Mouse (Mus musculus) layer of hippocampus, adult 8-10 months (tissue): ENCODE data around the gene Gm3147. TPM values are rescaled to one million over a fixed set of nuclear protein-coding genes. Genes with fewer than 3 reads are reported as not detected.
"Not testable (repeated sequence)": the region's sequence is repeated elsewhere in the genome, so short reads cannot be mapped to it uniquely, and the experiment has no call there.

ENCODE experiments used
- DNase-seq, 2 experiments: peaks; one replicate each; pipeline ENCODE4 v3.0.0; 2022; ENCODE audit warnings: low spot score in 2 of 2
- total RNA-seq, 4 experiments: library from RNA; stranded (reverse); gene quantifications; 2 replicates each; pipeline ENCODE4 v1.2.4; 2022

The Gm3147 gene
- total RNA-seq, result not detected

DNA sequence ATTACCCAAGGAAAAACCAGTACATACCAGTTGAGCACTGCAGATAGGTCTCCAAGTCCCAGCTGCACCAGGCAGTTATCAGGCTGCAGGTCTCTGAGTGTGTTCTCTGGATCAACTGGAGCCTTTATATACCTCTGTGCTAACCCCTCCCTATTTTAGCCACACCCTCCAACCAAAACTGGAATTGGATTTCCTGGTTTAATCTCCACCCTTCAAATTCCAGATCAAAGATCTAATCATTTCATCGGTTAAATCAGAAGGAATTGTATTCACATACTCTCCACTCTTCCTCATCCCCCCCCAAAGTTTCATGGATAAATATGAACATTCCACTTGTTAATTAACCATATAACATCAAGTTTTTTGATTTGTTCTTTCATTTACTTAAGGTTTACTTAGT lies at the start of gene Gm3147:
Gm3147 (minus strand) TSS at position 101 of the 400 bp plus-strand sequence.
- DNase-seq, result not testable (repeated sequence)

DNA sequence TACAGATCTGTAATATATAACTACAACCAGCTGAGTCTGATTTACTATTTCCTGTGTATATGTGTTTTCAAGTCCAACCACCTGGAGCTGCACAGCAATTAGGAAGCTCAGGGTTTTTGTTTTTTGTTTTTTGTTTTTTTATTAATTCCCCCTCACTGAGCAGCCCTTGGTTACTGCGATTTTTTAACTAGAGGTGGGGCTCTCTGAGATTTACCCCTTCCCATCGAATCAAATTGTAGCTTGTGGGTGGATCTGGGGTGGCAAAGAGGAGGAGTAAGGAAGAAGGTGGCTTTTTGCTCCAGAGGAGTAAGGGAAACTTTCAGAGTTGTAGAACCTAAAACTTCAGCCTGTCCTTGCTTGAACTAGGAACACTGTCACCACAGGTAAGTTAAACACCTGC lies 31.9 kb upstream of the Gm3147 start, which contains the start of gene Gm6205:
Gm6205 (plus strand) TSS at position 301 of the 400 bp plus-strand sequence.
- DNase-seq, result not testable (repeated sequence)

DNA sequence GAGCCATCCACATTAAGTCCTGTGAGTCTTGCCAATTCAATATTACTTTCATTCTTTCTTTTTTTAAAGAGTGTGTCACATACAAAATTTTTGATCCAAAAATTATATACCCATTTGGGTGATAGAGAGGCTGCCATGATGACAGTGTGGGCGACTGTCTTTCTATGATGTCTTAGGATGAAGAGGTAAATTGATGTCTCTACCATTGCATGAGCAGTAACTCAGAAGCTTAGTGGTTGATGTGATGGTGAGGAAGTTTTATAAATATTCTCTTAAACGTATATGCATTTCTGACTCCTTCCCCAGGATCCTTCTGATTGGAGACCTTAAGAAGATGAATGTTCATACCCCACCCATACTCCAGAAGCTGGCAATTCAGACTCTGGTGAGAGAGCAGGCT lies 7.5 kb upstream of the Gm3147 start, which contains the start of gene Gm6509:
Gm6509 (plus strand) TSS at position 301 of the 400 bp plus-strand sequence.
- DNase-seq, result not testable (repeated sequence)

Other genes starting within 250 kb of the Gm3147 start
- gene Gm7682, start 170.6 kb downstream of the Gm3147 start, total RNA-seq, result not detected
- not detected for gene Gm3139, start 90.1 kb downstream of the Gm3147 start, total RNA-seq
- gene Gm6509, start 7.6 kb upstream of the Gm3147 start, total RNA-seq, result not detected
- gene Gm6205, start 32.0 kb upstream of the Gm3147 start, total RNA-seq, result not detected
- gene Gm3183, start 249.1 kb upstream of the Gm3147 start, total RNA-seq, result not detected